In genomic region chr7:96230720-96231241, GRCm38 (mm10) we compare ENCODE assay signal across 11 mouse cellular contexts. TPM values are rescaled to one million over a fixed set of nuclear protein-coding genes. Genes with fewer than 3 reads are reported as not detected.
DNase-seq lines count a peak whose midpoint lies in the region; ATAC-seq lines count a peak whose summit lies in the region.
"Had no signal": no experiment of that assay in that cellular context is flagged by ENCODE, and none has a peak within 500 bp of the region (broad histone marks: within the 10 kb centered on the region; RNA-seq: fewer than 3 reads in every experiment).

No protein-coding gene starts in this region.

- WGBS in heart, embryonic 14.5 days = 26% methylated on average over 9 of the region's 9 CpGs
- WGBS in midbrain, embryonic 12.5 days = 54% methylated on average over 9 of the region's 9 CpGs
- WGBS in midbrain, embryonic 10.5 days = 65% methylated on average over 9 of the region's 9 CpGs
- WGBS in hindbrain, embryonic 16.5 days = 50% methylated on average over 9 of the region's 9 CpGs

- H3K36me3 ChIP-seq in heart, embryonic 14.5 days (ENCODE audit: control insufficient read depth, insufficient read depth, low read length) = no peaks in the 10 kb centered on the region
- H3K36me3 ChIP-seq in midbrain, embryonic 12.5 days = no peaks in the 10 kb centered on the region
- H3K36me3 ChIP-seq in midbrain, embryonic 10.5 days = no peaks in the 10 kb centered on the region
- no peaks in the 10 kb centered on the region for H3K36me3 ChIP-seq in hindbrain, embryonic 16.5 days (ENCODE audit: control insufficient read depth, insufficient read depth, low read length)

- no peak for ATAC-seq in heart, embryonic 14.5 days (ENCODE audit: insufficient number of reproducible peaks, insufficient read depth, low FRiP score, low read depth)
- ATAC-seq in midbrain, embryonic 12.5 days (ENCODE audit: low FRiP score, low read depth) = 0 out of 2 replicates have a peak, but pooled peaks have one; percentile 31
- ATAC-seq in hindbrain, embryonic 16.5 days = peak; percentile 48; the same call in 1 of the 2 replicates
- ATAC-seq: CD4-positive, CD25-positive, alpha-beta regulatory T cell, adult 4 months had no signal

- no peak for DNase-seq in heart, adult 18-20 months
- DNase-seq in midbrain, embryonic 10.5 days (ENCODE audit: low spot score) = no peak
- no peak for DNase-seq in ovary, postnatal 10 days (ENCODE audit: low spot score)
- no peak for DNase-seq in urinary bladder, adult 18-20 months (ENCODE audit: low spot score in 2 of 2)
- DNase-seq in gastrocnemius, postnatal 25 days = no peak
- DNase-seq: gastrocnemius, postnatal 14 days had no signal

- no peaks in the 10 kb centered on the region for H3K9me3 ChIP-seq in heart, embryonic 14.5 days (ENCODE audit: control insufficient read depth, low read length)
- no peaks in the 10 kb centered on the region for H3K9me3 ChIP-seq in midbrain, embryonic 12.5 days
- no peaks in the 10 kb centered on the region for H3K9me3 ChIP-seq in midbrain, embryonic 10.5 days (replicated peaks)
- H3K9me3 ChIP-seq in hindbrain, embryonic 16.5 days (ENCODE audit: control insufficient read depth, low read length) = no peaks in the 10 kb centered on the region

- H3K27me3 ChIP-seq in heart, embryonic 14.5 days (ENCODE audit: control insufficient read depth, insufficient read depth, low read length) = no peaks in the 10 kb centered on the region
- H3K27me3 ChIP-seq in midbrain, embryonic 12.5 days = no peaks in the 10 kb centered on the region
- no peaks in the 10 kb centered on the region for H3K27me3 ChIP-seq in midbrain, embryonic 10.5 days (ENCODE audit: low read depth, poor library complexity, severe bottlenecking)
- H3K27me3 ChIP-seq in hindbrain, embryonic 16.5 days (replicated peaks; ENCODE audit: control insufficient read depth, insufficient read depth, low read length) = no peaks in the 10 kb centered on the region

- H3K4me3 ChIP-seq in heart, embryonic 14.5 days (ENCODE audit: control insufficient read depth in 1 of 2, insufficient read depth in 1 of 2, low read depth in 1 of 2, low read length in 2 of 2) = no peak overlapping the region
- no peak overlapping the region for H3K4me3 ChIP-seq in midbrain, embryonic 12.5 days
- no peak overlapping the region for H3K4me3 ChIP-seq in midbrain, embryonic 10.5 days
- no peak overlapping the region for H3K4me3 ChIP-seq in hindbrain, embryonic 16.5 days (ENCODE audit: low read length)

- H3K4me1 ChIP-seq in heart, embryonic 14.5 days (ENCODE audit: control insufficient read depth in 2 of 2, insufficient read depth in 2 of 2, low read length in 2 of 2) = peaks cover 12 to 14% of the 10 kb centered on the region in 2 experiments
- peaks cover 17% of the 10 kb centered on the region for H3K4me1 ChIP-seq in midbrain, embryonic 12.5 days
- peaks cover 38% of the 10 kb centered on the region for H3K4me1 ChIP-seq in midbrain, embryonic 10.5 days
- peaks cover 5% of the 10 kb centered on the region for H3K4me1 ChIP-seq in hindbrain, embryonic 16.5 days (ENCODE audit: control insufficient read depth, insufficient read depth, low read depth, low read length)

- H3K27ac ChIP-seq in heart, embryonic 14.5 days (replicated peaks in 1 of 2; ENCODE audit: control insufficient read depth in 1 of 2, insufficient read depth in 1 of 2, low read depth in 2 of 2, low read length in 2 of 2) = no peak overlapping the region; a peak in 1 of 4 replicates
- H3K27ac ChIP-seq in midbrain, embryonic 12.5 days (replicated peaks) = no peak overlapping the region
- H3K27ac ChIP-seq in midbrain, embryonic 10.5 days (replicated peaks) = no peak overlapping the region
- no peak overlapping the region for H3K27ac ChIP-seq in hindbrain, embryonic 16.5 days (ENCODE audit: low read depth, low read length)
- H3K27ac ChIP-seq: macrophage had no signal

- H3K9ac ChIP-seq in heart, embryonic 14.5 days (ENCODE audit: low read length) = no peak overlapping the region
- H3K9ac ChIP-seq in midbrain, embryonic 12.5 days (replicated peaks) = no peak overlapping the region
- H3K9ac ChIP-seq in hindbrain, embryonic 16.5 days (ENCODE audit: low read depth, low read length) = no peak overlapping the region

- peak overlapping the region; percentile 24 for H3K4me2 ChIP-seq in heart, embryonic 14.5 days (ENCODE audit: low read length)
- H3K4me2 ChIP-seq in midbrain, embryonic 12.5 days (replicated peaks) = no peak overlapping the region
- no peak overlapping the region for H3K4me2 ChIP-seq in hindbrain, embryonic 16.5 days (ENCODE audit: low read length)

RNA-seq across cellular contexts. Expression of gene Tenm4, which starts 59.7 kb away (rescaled TPM):
- polyA plus RNA-seq in heart, embryonic 14.5 days (2014; fragmentation: Nextera tagmentation; extraction: Ambion mirVana) = 9.2 and 10.6 TPM in 2 replicates
- 1 to 10 TPM; 1.2 to 2.2 TPM for total RNA-seq in heart, adult 18-20 months (2021)
- polyA plus RNA-seq in midbrain, embryonic 12.5 days (2016; fragmentation: Nextera tagmentation; extraction: Ambion mirVana) = 39.2 and 41.3 TPM in 2 replicates
- polyA plus RNA-seq in midbrain, embryonic 10.5 days (2016; fragmentation: Nextera tagmentation; extraction: Ambion mirVana) = 26.5 and 27.4 TPM in 2 replicates
- polyA plus RNA-seq in hindbrain, embryonic 16.5 days (2015; fragmentation: Nextera tagmentation; extraction: Ambion mirVana) = 32.4 and 33.2 TPM in 2 replicates
- total RNA-seq in gastrocnemius, postnatal 25 days (2021) = 1 to 10 TPM; 1.1 to 5.7 TPM
